Mouse (Mus musculus) intestine, embryonic 16.5 days (tissue): Measurements from ENCODE around the gene Gm43738. TPM values are rescaled to one million over a fixed set of nuclear protein-coding genes. Genes with fewer than 3 reads are reported as not detected.
"Not testable (repeated sequence)": the region's sequence is repeated elsewhere in the genome, so short reads cannot be mapped to it uniquely, and the experiment has no call there.

Experiments used
- ATAC-seq: fragments of 200-750 bp; cut with Nextera tagmentation; 2 replicates; pipeline ENCODE4 v1.8.0; 2017; ENCODE audit warnings: moderate TSS enrichment, moderate library complexity
- H3K27ac ChIP-seq: fragments of 300-500 bp; sonication (generic); 2 replicates; pipeline ENCODE4 v1.5.1; 2014; ENCODE audit warnings: mild to moderate bottlenecking, low read length
- H3K27me3 ChIP-seq: fragments of 300-500 bp; sonication (generic); replicated peaks from 2 replicates; pipeline ENCODE4 v1.6.1; 2014; ENCODE audit warnings: low read length, control low read depth, mixed read lengths; ENCODE audit not compliant: control insufficient read depth, insufficient read depth
- H3K36me3 ChIP-seq: fragments of 300-500 bp; sonication (generic); 2 replicates; pipeline ENCODE4 v1.6.1; 2014; ENCODE audit warnings: low read length, control low read depth; ENCODE audit not compliant: control insufficient read depth, insufficient read depth
- H3K4me1 ChIP-seq: fragments of 300-500 bp; sonication (generic); 2 replicates; pipeline ENCODE4 v1.6.1; 2014; ENCODE audit warnings: low read length, control low read depth, mixed read lengths; ENCODE audit not compliant: control insufficient read depth, insufficient read depth
- H3K4me2 ChIP-seq: fragments of 300-500 bp; sonication (generic); 2 replicates; pipeline ENCODE4 v1.6.1; 2014; ENCODE audit warnings: low read depth, low read length, control low read depth
- H3K4me3 ChIP-seq: fragments of 300-500 bp; sonication (generic); 2 replicates; pipeline ENCODE4 v1.5.1; 2014; ENCODE audit warnings: mild to moderate bottlenecking, low read length
- H3K9ac ChIP-seq: fragments of 300-500 bp; sonication (generic); 2 replicates; pipeline ENCODE4 v1.6.1; 2014; ENCODE audit warnings: low read depth, low read length
- H3K9me3 ChIP-seq: fragments of 300-500 bp; sonication (generic); 2 replicates; pipeline ENCODE4 v1.6.1; 2016; ENCODE audit warnings: low read length, control low read depth; ENCODE audit not compliant: control insufficient read depth
- WGBS: fragments of 180-500 bp; shearing (Covaris S2); extraction: QIAGEN DNeasy Blood & Tissue Kit; methylation state at CpG from one replicate; pipeline ENCODE4 v1.1.7; 2014; 5-methylcytosine and 5-hydroxymethylcytosine counted together
- polyA plus RNA-seq: library from polyadenylated mRNA; unstranded; fragments of >200 nt; fragmentation: Nextera tagmentation; extraction: Ambion mirVana; gene quantifications from 2 replicates; pipeline ENCODE4 v1.2.1, GENCODE M21; 2015

Gm43738 gene
- polyA plus RNA-seq, 1 experiment from 2014 or later: not detected

- not testable (repeated sequence) for H3K27ac ChIP-seq, H3K9me3 ChIP-seq, H3K4me3 ChIP-seq, H3K36me3 ChIP-seq, H3K4me1 ChIP-seq, H3K9ac ChIP-seq, ATAC-seq, H3K27me3 ChIP-seq, H3K4me2 ChIP-seq
Observed at GRCm38 (mm10) chr3:89082287-89082686, 18.6 kb downstream of the Gm43738 start.

- no peak overlapping the region for H3K4me2 ChIP-seq
- peaks cover 5% of the 10 kb centered on the region; the same call in 1 of the 2 replicates for H3K4me1 ChIP-seq
- H3K9me3 ChIP-seq: no peaks in the 10 kb centered on the region
- H3K9ac ChIP-seq: no peak overlapping the region
- no peak overlapping the region for H3K4me3 ChIP-seq
- peak; percentile 95 for ATAC-seq
- no peaks in the 10 kb centered on the region for H3K27me3 ChIP-seq
- 79% methylated on average over 9 of the region's 9 CpGs for whole genome bisulfite sequencing
- peak overlapping the region; percentile 46 for H3K27ac ChIP-seq
- H3K36me3 ChIP-seq: peaks cover 22% of the 10 kb centered on the region
Observed at GRCm38 (mm10) chr3:89077383-89077782, 23.5 kb downstream of the Gm43738 start.

GRCm38 (mm10) chr3:89067265-89067664 is 33.6 kb downstream of the Gm43738 start:
- ATAC-seq: no peak
- Histone ChIP-seq H3K4me2 (no peak overlapping the region), H3K4me3 (no peak overlapping the region), H3K27me3 (no peaks in the 10 kb centered on the region), H3K4me1 (no peaks in the 10 kb centered on the region), H3K27ac (no peak overlapping the region), H3K36me3 (peaks cover 24% of the 10 kb centered on the region), H3K9me3 (no peaks in the 10 kb centered on the region), H3K9ac (no peak overlapping the region)

GRCm38 (mm10) chr3:89061696-89062095 is 39.2 kb downstream of the Gm43738 start:
- ATAC-seq: no peak
- H3K27ac ChIP-seq: no peak overlapping the region
- 75% methylated on average over 3 of the region's 3 CpGs for WGBS
- H3K4me3 ChIP-seq: no peak overlapping the region
- no peaks in the 10 kb centered on the region for H3K9me3 ChIP-seq
- H3K4me1 ChIP-seq: no peaks in the 10 kb centered on the region
- no peak overlapping the region for H3K4me2 ChIP-seq
- H3K36me3 ChIP-seq: peaks cover 17% of the 10 kb centered on the region
- no peaks in the 10 kb centered on the region for H3K27me3 ChIP-seq
- no peak overlapping the region for H3K9ac ChIP-seq

GRCm38 (mm10) chr3:89058783-89059182 is 42.1 kb downstream of the Gm43738 start:
- H3K4me2 ChIP-seq: no peak overlapping the region
- H3K27ac ChIP-seq: no peak overlapping the region
- peaks cover 15% of the 10 kb centered on the region; the same call in 1 of the 2 replicates for H3K36me3 ChIP-seq
- ATAC-seq: no peak
- 80% methylated on average over 3 of the region's 3 CpGs for WGBS
- no peaks in the 10 kb centered on the region for H3K4me1 ChIP-seq
- H3K9me3 ChIP-seq: no peaks in the 10 kb centered on the region
- no peak overlapping the region for H3K9ac ChIP-seq
- H3K27me3 ChIP-seq: no peaks in the 10 kb centered on the region
- H3K4me3 ChIP-seq: no peak overlapping the region

GRCm38 (mm10) chr3:89058361-89058760 is 42.5 kb downstream of the Gm43738 start:
- no peak for ATAC-seq
- Histone ChIP-seq H3K36me3 (peaks cover 17% of the 10 kb centered on the region; the same call in 1 of the 2 replicates), H3K4me3 (no peak overlapping the region), H3K27me3 (no peaks in the 10 kb centered on the region), H3K4me1 (no peaks in the 10 kb centered on the region), H3K9ac (no peak overlapping the region), H3K27ac (no peak overlapping the region), H3K4me2 (no peak overlapping the region), H3K9me3 (no peaks in the 10 kb centered on the region)
- 94% methylated on average over 9 of the region's 9 CpGs for WGBS

- Histone ChIP-seq H3K36me3 (peaks cover 14% of the 10 kb centered on the region), H3K4me1 (no peaks in the 10 kb centered on the region), H3K9me3 (no peaks in the 10 kb centered on the region), H3K4me2 (no peak overlapping the region), H3K27ac (no peak overlapping the region), H3K4me3 (no peak overlapping the region), H3K9ac (no peak overlapping the region), H3K27me3 (no peaks in the 10 kb centered on the region)
- WGBS: 95% methylated on average over 4 of the region's 4 CpGs
- ATAC-seq: no peak
Observed at GRCm38 (mm10) chr3:89043359-89043758, 57.5 kb downstream of the Gm43738 start.

Other genes starting within 250 kb of the Gm43738 start
- 43.4 and 45.6 TPM in 2 replicates for gene Msto1, start 187.1 kb downstream of the Gm43738 start, polyA plus RNA-seq
- 13.1 and 13.8 TPM in 2 replicates for gene Ash1l, start 150.5 kb downstream of the Gm43738 start, polyA plus RNA-seq
- 162 and 165 TPM in 2 replicates for gene Dap3, start 149.9 kb downstream of the Gm43738 start, polyA plus RNA-seq
- gene Rusc1, start 7.8 kb downstream of the Gm43738 start, polyA plus RNA-seq: 31.0 and 34.2 TPM in 2 replicates
- gene Fdps, start 860 bp upstream of the Gm43738 start, polyA plus RNA-seq: 625 and 664 TPM in 2 replicates
- 148 and 174 TPM in 2 replicates for gene Pklr, start 35.0 kb upstream of the Gm43738 start, polyA plus RNA-seq
- 2.0 TPM in 2 replicates for gene Hcn3, start 59.1 kb upstream of the Gm43738 start, polyA plus RNA-seq
- 17.3 and 18.0 TPM in 2 replicates for gene Clk2, start 63.7 kb upstream of the Gm43738 start, polyA plus RNA-seq
- 141 and 142 TPM in 2 replicates for gene Scamp3, start 76.4 kb upstream of the Gm43738 start, polyA plus RNA-seq
- gene Fam189b, start 82.0 kb upstream of the Gm43738 start, polyA plus RNA-seq: 16.7 and 20.8 TPM in 2 replicates
- gene Gba, start 101.8 kb upstream of the Gm43738 start, polyA plus RNA-seq: 73.1 and 87.5 TPM in 2 replicates
- 18.9 and 20.3 TPM in 2 replicates for gene Thbs3, start 114.1 kb upstream of the Gm43738 start, polyA plus RNA-seq
- gene Mtx1, start 126.0 kb upstream of the Gm43738 start, polyA plus RNA-seq: 214 and 234 TPM in 2 replicates
- gene Muc1, start 128.0 kb upstream of the Gm43738 start, polyA plus RNA-seq: 13.2 and 13.4 TPM in 2 replicates
- gene Krtcap2, start 144.9 kb upstream of the Gm43738 start, polyA plus RNA-seq: 316 and 334 TPM in 2 replicates
- gene Trim46, start 145.2 kb upstream of the Gm43738 start, polyA plus RNA-seq: 3.9 TPM in 2 replicates
- 119 and 126 TPM in 2 replicates for gene Dpm3, start 158.3 kb upstream of the Gm43738 start, polyA plus RNA-seq
- 62.7 and 74.1 TPM in 2 replicates for gene Slc50a1, start 169.5 kb upstream of the Gm43738 start, polyA plus RNA-seq
- gene Efna1, start 180.0 kb upstream of the Gm43738 start, polyA plus RNA-seq: 62.9 and 69.6 TPM in 2 replicates
- gene Efna3, start 221.9 kb upstream of the Gm43738 start, polyA plus RNA-seq: 5.9 and 7.5 TPM in 2 replicates
- 12.1 and 14.1 TPM in 2 replicates for gene Efna4, start 236.9 kb upstream of the Gm43738 start, polyA plus RNA-seq
- gene Adam15, start 248.9 kb upstream of the Gm43738 start, polyA plus RNA-seq: 49.3 and 51.6 TPM in 2 replicates